Mouse (Mus musculus): ENCODE data around the gene Ttc9b.

- TF ChIP-seq POLR2A (IDR thresholded peaks at IDR 0.05; ENCODE audit: borderline replicate concordance, control insufficient read depth, low read depth, low read length) (no peak), CTCF (IDR thresholded peaks at IDR 0.05; ENCODE audit: control insufficient read depth, insufficient read depth, low read length) (peak; percentile 58; the same call in 1 of the 2 replicates)
Observed at GRCm38 (mm10) chr7:27650949-27651348, 2.8 kb upstream of the Ttc9b start.
